Mouse (Mus musculus): ENCODE data around the gene Cabp7. TPM values are rescaled to one million over a fixed set of nuclear protein-coding genes. Genes with fewer than 3 reads are reported as not detected.

Cabp7 gene
- polyA plus RNA-seq (2017; shearing (Covaris generic)), result under 1 TPM in 2 of 3 experiments, not detected in 1; 0.34 to 0.37 TPM

GRCm38 (mm10) chr11:4746733-4747132 is at the start of gene Cabp7:
Gene Cabp7, minus strand, starts transcription at chr11:4746778.
- ATAC-seq, result no peak

DNA sequence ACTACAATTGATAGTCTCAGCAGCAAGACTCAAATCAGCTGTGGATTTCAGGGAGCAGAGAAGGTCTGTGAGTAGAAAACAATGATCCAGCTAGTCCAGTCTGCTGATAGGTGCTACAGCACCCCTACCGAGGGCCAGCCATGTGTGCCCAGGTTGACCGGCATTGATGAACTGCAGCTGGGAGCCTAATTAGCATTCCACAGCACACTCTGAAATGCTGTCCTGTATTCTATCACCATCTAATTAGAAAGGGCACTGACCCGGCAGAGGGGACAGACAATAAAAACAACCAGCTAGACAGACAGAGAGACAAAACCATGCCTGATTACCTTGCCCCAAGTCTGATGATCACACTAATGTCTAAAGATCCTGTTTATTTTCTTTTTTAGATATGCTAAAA is 46.4 kb upstream of the Cabp7 start:
- no peak for ATAC-seq

GRCm38 (mm10) chr11:4791549-4791948 is 45.0 kb upstream of the Cabp7 start:
- ATAC-seq, result no peak

DNA sequence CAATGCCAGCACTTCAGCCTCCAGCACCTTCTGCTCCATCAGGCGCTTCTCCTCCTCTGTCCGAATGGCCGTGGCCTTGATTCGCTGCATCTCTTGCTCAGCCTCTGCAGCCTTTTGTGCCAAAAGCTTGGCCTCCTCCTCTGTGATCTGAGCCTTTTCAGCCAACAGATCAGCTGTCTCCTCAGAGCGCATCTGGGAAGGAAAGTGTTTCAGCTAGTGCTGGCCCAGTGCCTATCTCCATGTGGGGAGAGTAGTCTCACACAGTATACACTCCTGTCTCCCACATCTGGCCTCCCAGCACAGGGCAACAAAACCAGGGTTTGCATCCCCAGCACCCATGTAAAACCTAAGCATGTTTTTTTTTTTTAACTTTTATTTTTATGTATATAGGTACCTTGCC is 43.1 kb upstream of the Cabp7 start:
- no peak for ATAC-seq

DNA sequence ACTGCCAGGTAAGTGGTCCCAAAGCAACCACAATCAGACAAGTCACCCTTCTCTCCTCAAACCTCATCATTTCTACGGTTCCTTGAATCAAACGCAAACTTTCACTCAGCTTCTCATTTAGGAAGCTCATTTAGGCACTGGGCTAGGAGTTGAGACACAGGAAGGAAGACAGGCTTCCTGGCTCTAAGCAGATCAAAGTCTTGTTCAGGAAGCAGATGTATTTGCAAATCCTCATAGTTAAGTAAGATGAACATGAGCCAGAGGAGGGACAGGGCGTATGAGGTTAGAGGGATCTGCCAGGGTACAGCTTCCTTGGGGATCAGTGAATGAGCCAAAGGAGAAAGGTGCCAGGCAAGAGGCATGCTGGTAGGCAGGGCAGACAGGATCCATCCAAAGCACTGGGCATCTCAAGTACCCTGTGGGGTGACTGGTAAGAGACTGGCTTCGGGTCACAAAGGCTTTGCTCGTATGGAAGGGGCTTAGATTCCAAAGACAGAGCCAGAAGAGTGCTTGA is 38.1 kb upstream of the Cabp7 start:
- ATAC-seq, result peak; percentile 38

GRCm38 (mm10) chr11:4783116-4783515 is 36.5 kb upstream of the Cabp7 start:
- ATAC-seq, result no peak

- ATAC-seq, result no peak
Observed at GRCm38 (mm10) chr11:4780927-4781326, 34.3 kb upstream of the Cabp7 start.

GRCm38 (mm10) chr11:4772925-4773324 is 26.3 kb upstream of the Cabp7 start:
- ATAC-seq, result no peak

DNA sequence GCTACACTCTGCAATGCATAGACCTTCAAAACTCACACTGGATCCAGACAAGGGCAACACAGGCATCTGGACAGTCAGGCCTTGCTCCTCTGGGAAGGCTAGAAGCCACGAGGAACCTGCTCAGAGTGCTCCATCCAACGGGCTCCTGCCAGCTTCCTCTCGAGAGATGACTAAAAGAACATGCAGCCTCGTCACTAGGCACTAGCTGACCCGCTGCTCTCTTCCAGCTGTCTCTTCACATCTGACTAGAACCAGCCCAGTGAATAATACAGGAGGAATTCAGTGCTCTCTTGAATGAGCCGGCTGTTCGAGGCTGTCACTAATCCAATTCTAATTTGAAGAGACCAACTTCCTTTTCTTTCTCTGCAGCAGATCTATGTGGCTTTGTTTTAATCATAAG is 25.2 kb upstream of the Cabp7 start:
- no peak for ATAC-seq

GRCm38 (mm10) chr11:4769881-4770280 is 23.3 kb upstream of the Cabp7 start:
- no peak for ATAC-seq

GRCm38 (mm10) chr11:4769293-4769692 is 22.7 kb upstream of the Cabp7 start:
- ATAC-seq, result no peak

DNA sequence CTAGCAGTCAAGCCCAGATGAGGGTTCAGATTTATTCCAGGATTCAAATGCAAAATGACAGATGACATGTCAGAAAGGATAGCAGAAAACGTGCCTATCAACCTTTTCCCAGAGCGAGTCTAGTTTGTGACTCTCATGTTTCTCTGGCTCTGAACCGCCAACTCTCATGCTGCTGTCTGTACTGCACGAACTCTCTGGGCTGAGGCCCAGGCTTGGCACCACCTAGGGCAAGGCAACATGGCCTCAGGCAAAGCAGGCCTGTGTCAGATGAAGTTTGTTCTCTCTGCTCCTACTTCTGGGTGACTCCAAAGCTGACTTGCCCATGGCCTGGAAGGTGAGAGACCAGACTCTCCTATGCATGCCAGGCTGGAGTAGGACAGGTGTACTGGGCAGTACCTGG is 21.8 kb upstream of the Cabp7 start:
- no peak for ATAC-seq

GRCm38 (mm10) chr11:4764476-4764875 is 17.9 kb upstream of the Cabp7 start:
- ATAC-seq, result no peak

- ATAC-seq, result no peak
Observed at GRCm38 (mm10) chr11:4763631-4764030, 17.1 kb upstream of the Cabp7 start.

DNA sequence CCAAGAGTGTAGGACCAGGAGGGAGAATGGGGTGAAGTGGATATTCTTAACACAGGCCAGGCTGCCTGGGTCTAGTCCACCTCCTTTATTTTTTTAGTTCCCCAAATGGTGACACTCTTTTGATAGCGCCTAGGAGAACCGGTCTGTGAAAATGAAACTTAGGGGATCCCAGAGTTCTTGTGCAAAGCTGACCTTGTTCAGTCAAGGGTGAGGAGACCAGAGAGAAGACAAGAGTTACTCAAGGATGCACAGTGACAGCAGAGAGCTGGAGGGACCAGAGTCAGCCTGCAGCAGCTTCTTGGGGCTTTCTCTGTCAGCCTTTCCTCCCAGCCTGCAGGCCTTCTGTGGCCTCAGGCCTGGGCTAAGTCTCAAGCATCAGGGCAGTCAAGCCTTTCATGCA is 15.9 kb upstream of the Cabp7 start:
- no peak for ATAC-seq

GRCm38 (mm10) chr11:4761991-4762390 is 15.4 kb upstream of the Cabp7 start:
- ATAC-seq, result no peak

DNA sequence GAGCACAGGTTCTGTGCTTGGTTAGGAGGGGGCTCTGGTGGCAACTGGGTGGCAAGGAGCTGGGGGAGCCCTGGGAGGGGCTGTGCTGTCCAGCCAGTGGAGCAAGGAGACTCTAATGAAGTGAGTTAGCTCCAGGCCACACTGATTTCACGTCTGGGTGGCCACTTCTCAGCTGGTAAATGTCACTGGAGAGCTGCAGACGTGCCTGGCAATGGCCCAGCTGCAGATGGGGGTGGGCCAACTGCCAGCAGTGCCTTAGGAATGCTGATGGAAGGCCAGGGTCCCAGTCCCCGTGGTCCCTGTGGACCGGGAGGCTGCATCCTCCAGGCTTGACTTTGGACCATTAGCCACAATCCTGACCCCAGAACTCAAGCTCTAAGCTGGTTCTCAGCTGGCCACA is 13.9 kb upstream of the Cabp7 start:
- no peak for ATAC-seq

DNA sequence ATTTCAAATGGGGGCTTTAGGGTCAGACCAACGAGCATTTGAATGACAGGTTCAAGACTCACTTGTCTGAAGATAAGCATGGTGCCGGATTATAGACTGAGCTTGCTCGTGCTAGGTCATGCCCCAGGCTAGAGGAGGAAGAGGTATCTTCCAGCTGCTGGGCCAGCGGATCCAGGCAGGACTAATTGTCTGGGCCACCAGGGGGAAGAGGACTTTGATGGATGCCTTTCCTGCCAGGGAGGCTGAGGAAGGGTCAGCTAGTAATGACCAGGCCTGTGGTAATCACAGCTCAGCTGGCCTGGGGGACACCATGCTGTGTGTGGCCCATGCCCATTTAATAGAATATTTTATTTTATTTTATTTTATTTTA is 11.2 kb upstream of the Cabp7 start:
- no peak for ATAC-seq

DNA sequence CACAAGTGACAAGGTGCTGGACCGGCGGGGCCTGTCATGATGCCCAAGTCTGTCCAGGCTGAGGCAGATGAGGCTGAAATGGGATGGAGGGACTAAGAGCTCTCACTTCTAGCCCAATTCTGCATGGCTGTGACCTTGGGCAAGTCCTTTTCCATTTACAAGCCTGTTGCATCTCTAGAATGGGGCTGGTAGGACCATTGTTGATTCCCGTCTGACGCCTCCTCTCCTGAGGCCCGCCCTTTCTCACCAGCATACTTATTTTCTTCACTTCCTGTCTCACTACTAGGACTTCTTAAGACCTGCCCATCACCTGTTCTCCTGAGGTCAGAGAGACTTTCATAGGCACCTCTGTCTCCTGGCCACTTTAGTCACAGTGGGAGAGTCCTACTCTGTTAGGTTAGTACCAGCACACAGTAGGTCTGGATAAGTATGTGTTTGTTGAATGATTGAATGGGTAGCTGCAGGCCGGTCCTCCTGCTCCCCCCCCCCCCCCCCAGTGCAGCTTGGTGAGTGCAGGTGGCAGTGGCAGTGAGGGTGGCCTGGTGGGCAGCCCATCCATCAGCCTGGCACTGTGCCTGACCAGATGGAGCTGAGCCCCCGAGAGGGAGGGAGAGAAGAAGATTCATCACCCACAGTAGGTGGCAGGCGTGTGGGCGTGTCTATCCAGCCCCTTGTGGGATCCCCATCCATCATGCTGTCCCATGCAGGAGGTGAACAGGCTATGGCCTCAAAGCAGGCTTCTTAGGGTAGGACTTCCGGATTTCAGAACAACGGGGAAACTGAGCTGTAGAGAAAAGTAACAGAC is 10.6 kb upstream of the Cabp7 start:
- ATAC-seq, result no peak

GRCm38 (mm10) chr11:4756460-4756859 is 9.9 kb upstream of the Cabp7 start:
- no peak for ATAC-seq

DNA sequence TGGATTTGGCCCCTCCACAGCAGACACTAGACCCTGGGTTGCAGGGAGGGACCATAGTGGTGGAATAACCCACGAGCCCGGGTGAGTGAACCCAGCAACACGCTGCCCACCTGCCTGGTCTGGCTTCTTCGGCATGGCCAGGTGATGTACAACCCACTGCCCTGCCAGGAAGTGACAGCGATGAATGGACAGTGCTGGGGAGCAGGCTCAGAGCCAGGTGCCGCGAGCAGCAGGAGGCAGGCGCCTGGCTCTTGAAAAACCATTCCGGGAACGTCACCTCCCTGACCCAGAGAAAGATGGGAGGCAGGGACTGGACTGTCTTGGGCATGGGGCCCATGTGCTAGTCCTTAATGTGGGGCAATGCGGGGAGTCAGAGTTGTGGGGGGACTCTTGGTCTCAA is 8.3 kb upstream of the Cabp7 start:
- ATAC-seq, result no peak

DNA sequence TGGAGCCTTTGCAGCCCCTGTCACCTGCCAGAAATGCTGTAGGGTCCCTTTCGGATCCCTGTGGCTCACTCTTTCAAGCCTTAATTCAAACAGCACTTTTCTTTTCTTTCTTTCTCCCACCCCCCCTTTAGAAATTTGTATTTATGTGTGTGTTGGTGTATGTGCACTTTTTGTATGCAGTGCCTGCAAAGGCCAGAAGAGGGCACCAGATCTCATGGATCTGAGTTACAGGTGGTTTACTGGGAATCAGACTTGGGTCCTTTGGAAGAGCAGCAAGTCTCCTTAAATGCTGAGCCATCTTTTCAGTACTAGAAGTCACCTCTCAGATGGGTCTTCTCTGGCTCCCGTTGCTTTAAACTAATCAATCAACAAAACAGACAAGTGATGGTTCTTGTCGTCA is 7.5 kb upstream of the Cabp7 start:
- no peak for ATAC-seq

GRCm38 (mm10) chr11:4752836-4753235 is 6.3 kb upstream of the Cabp7 start:
- ATAC-seq, result no peak

DNA sequence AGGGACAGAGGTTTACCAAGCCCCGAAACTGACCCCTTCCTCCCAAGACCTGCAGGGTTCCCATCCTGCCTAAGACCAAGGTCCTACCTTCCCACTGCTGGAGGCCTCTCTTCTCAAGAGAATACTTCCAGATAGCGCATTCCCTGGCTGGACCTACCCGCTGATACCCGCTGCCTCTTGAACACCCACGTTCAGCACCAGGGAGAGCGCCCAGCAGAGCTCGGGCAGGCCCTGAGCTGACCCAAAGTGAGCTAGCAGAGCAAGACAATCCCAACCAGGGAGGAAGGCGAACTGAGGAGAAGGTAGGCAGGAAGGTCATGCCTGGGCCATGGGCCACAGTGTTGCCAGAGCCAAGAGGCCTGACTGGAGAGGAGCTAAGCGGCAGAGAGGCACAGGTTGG is 3.7 kb upstream of the Cabp7 start:
- no peak for ATAC-seq

- ATAC-seq, result no peak
Observed at GRCm38 (mm10) chr11:4747285-4747684, 707 bp upstream of the Cabp7 start.

Data from inflammation-experienced regulatory T-cells, adult 6 months (primary cell).